ENCODE assay signal across 29 mouse cellular contexts in genomic region chr16:31366033-31366432, GRCm38 (mm10). TPM values are rescaled to one million over a fixed set of nuclear protein-coding genes. Genes with fewer than 3 reads are reported as not detected.
A peak's percentile ranks its signal among the peaks of the same experiment; 100 is the strongest.
DNase-seq lines count a peak whose midpoint lies in the region; ATAC-seq and TF ChIP-seq lines count a peak whose summit lies in the region.
"Had no signal": no experiment of that assay in that cellular context is flagged by ENCODE, and none has a peak within 500 bp of the region (broad histone marks: within the 10 kb centered on the region; RNA-seq: fewer than 3 reads in every experiment).

No protein-coding gene starts in this region.

- TF ChIP-seq CTCF in layer of hippocampus, adult 2 months (conservative IDR thresholded peaks at IDR 0.05): no peak

- no peaks in the 10 kb centered on the region for H3K27me3 ChIP-seq in heart, embryonic 10.5 days (ENCODE audit: insufficient read depth, poor library complexity, severe bottlenecking)
- H3K27me3 ChIP-seq: embryonic facial prominence, embryonic 12.5 days; forebrain, embryonic 12.5 days; hindbrain, embryonic 13.5 days; limb, embryonic 13.5 days; liver, embryonic 13.5 days; lung, embryonic 15.5 days; neural tube, embryonic 12.5 days; Patski; stomach, embryonic 15.5 days had no signal

- H3K27ac ChIP-seq in layer of hippocampus, adult 2 months: peak overlapping the region; percentile 86
- no peak overlapping the region for H3K27ac ChIP-seq in heart, embryonic 10.5 days
- H3K27ac ChIP-seq: embryonic facial prominence, embryonic 12.5 days; forebrain, embryonic 12.5 days; hindbrain, embryonic 13.5 days; limb, embryonic 13.5 days; liver, embryonic 13.5 days; lung, embryonic 15.5 days; neural tube, embryonic 12.5 days; stomach, embryonic 15.5 days had no signal

- no peaks in the 10 kb centered on the region for H3K9me3 ChIP-seq in heart, embryonic 10.5 days
- H3K9me3 ChIP-seq: embryonic facial prominence, embryonic 12.5 days; forebrain, embryonic 12.5 days; hindbrain, embryonic 13.5 days; limb, embryonic 13.5 days; liver, embryonic 13.5 days; lung, embryonic 15.5 days; neural tube, embryonic 12.5 days; stomach, embryonic 15.5 days had no signal

- no peaks in the 10 kb centered on the region for H3K4me1 ChIP-seq in heart, embryonic 10.5 days
- H3K4me1 ChIP-seq: embryonic facial prominence, embryonic 12.5 days; stomach, embryonic 15.5 days had no signal

- no peak for ATAC-seq in granulocyte monocyte progenitor cell, adult 5-6 weeks (replicated peaks; ENCODE audit: poor library complexity, severe bottlenecking)
- ATAC-seq: intestine, embryonic 16.5 days; Patski had no signal

- no peaks in the 10 kb centered on the region for H3K36me3 ChIP-seq in heart, embryonic 10.5 days
- H3K36me3 ChIP-seq: embryonic facial prominence, embryonic 12.5 days; forebrain, embryonic 12.5 days; hindbrain, embryonic 13.5 days; limb, embryonic 13.5 days; liver, embryonic 13.5 days; lung, embryonic 15.5 days; neural tube, embryonic 12.5 days; stomach, embryonic 15.5 days had no signal

- no peak for DNase-seq in layer of hippocampus, adult 2 months (ENCODE audit: low spot score in 2 of 2)
- DNase-seq in layer of hippocampus, adult 8-10 months (ENCODE audit: low spot score in 2 of 2): no peak
- peak; percentile 39 for DNase-seq in CD4-positive, CD25-positive, alpha-beta regulatory T cell, adult 2 months (ENCODE audit: low read depth, low spot score)
- DNase-seq in induced T-regulatory cell, adult 2 months (ENCODE audit: low read depth): peak; percentile 49
- DNase-seq in cerebellum, adult 9-10 months: no peak
- DNase-seq in heart, embryonic 10.5 days (ENCODE audit: low spot score): no peak
- DNase-seq: adrenal gland, adult 2 months; B cell, adult 2 months; cerebellum, adult 11-12 months; cerebellum, postnatal 14 days; heart, adult 18-20 months; kidney, postnatal 36 days; liver, embryonic 13.5 days; lung, postnatal 36 days; midbrain, embryonic 14.5 days; retina, postnatal 1 day; right cerebral cortex, postnatal 4 days; thymus, postnatal 4 days had no signal

- no peak overlapping the region for H3K4me3 ChIP-seq in layer of hippocampus, adult 2 months
- no peak overlapping the region for H3K4me3 ChIP-seq in heart, embryonic 10.5 days
- H3K4me3 ChIP-seq: embryonic facial prominence, embryonic 12.5 days; forebrain, embryonic 12.5 days; hindbrain, embryonic 13.5 days; limb, embryonic 13.5 days; liver, embryonic 13.5 days; lung, embryonic 15.5 days; neural tube, embryonic 12.5 days; stomach, embryonic 15.5 days had no signal

- 68% methylated on average over 4 of the region's 4 CpGs for WGBS in heart, embryonic 10.5 days

RNA-seq across cellular contexts. Expression of gene Apod, which starts 51.4 kb away (rescaled TPM):
- total RNA-seq in layer of hippocampus, adult 2 months (2021): 100 to 1,000 TPM; 107 to 123 TPM
- total RNA-seq in layer of hippocampus, adult 8-10 months (2022): 100 to 1,000 TPM; 167 to 280 (median 203) TPM
- not detected in 2 replicates for total RNA-seq in granulocyte monocyte progenitor cell, adult 5-6 weeks (2014; fragmentation: Nextera tagmentation)
- not detected in 2 replicates for total RNA-seq in granulocyte monocyte progenitor cell, adult 5-6 weeks (2017)
- polyA plus RNA-seq in heart, embryonic 10.5 days (2016; fragmentation: Nextera tagmentation; extraction: Ambion mirVana): not detected in 2 replicates
- total RNA-seq: megakaryocyte-erythroid progenitor cell, adult 5-6 weeks had no signal
- polyA plus RNA-seq: Patski had no signal

RNA-seq across cellular contexts. Expression of gene Bdh1, which starts 56.0 kb away (rescaled TPM):
- total RNA-seq in layer of hippocampus, adult 2 months (2021): 10 to 100 TPM; 92.4 to 95.6 TPM
- total RNA-seq in layer of hippocampus, adult 8-10 months (2022): 100 to 1,000 TPM in 2 of 4 experiments, 10 to 100 TPM in 2; 71.2 to 114 (median 102) TPM
- 0.34 and 0.56 TPM in 2 replicates for total RNA-seq in granulocyte monocyte progenitor cell, adult 5-6 weeks (2014; fragmentation: Nextera tagmentation)
- total RNA-seq in granulocyte monocyte progenitor cell, adult 5-6 weeks (2017): 0.78 and 2.9 TPM in 2 replicates
- 10.7 and 13.8 TPM in 2 replicates for polyA plus RNA-seq in heart, embryonic 10.5 days (2016; fragmentation: Nextera tagmentation; extraction: Ambion mirVana)

Comparison
In these comparisons a context has a peak if more than half of its experiments do, and no peak if none do; other contexts are left out.
1. DNase-seq: peak in CD4-positive, CD25-positive, alpha-beta regulatory T cell, adult 2 months (single experiment) and induced T-regulatory cell, adult 2 months (single experiment); none in layer of hippocampus, adult 2 months (0 of 2), layer of hippocampus, adult 8-10 months (0 of 2), cerebellum, adult 9-10 months (single experiment) and heart, embryonic 10.5 days (single experiment).
2. RNA of gene Apod, which starts 51.4 kb away (total RNA-seq): 167 to 280 TPM in layer of hippocampus, adult 8-10 months and 107 to 123 TPM in layer of hippocampus, adult 2 months; not detected in granulocyte monocyte progenitor cell, adult 5-6 weeks; every median in the first group is over 100 times any median in the second.
3. RNA of gene Bdh1, which starts 56.0 kb away (total RNA-seq): 71.2 to 114 TPM in layer of hippocampus, adult 8-10 months and 92.4 to 95.6 TPM in layer of hippocampus, adult 2 months; 0.34 to 2.9 TPM in granulocyte monocyte progenitor cell, adult 5-6 weeks; every median in the first group is over 10 times any median in the second.